Mouse (Mus musculus) megakaryocyte, embryonic 14.5 days (primary cell): Measurements from ENCODE around the gene Nek8.

Experiments used
- FLI1 ChIP-seq: IDR thresholded peaks from 2 replicates; pipeline ENCODE4 v1.6.1; 2012; ENCODE audit warnings: low read length, inconsistent platforms, mixed read lengths
- GATA1 ChIP-seq: IDR thresholded peaks from 3 replicates; pipeline ENCODE4 v1.6.1; 2012; ENCODE audit warnings: mixed read lengths, low read length, inconsistent platforms, borderline replicate concordance

DNA sequence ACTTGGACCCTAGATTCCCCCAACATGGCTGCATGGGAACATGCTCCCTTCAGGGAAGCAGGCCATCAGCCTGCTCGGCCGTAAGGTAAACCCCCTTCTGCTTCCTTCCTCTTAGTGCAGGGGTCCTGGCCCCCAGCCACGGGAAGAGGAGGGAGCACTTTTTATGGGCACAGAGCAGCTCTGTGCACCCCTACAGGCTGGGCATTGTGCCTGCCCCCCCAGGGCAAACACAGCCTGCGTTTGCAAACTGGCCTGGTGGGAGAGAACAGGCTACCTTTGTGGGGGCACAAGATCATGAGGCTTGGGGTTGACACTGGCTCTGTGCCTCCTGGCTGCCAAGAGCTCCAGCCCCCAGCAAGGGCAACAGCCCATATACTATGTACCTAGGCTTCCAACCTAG is 14.5 kb downstream of the Nek8 start:
- TF ChIP-seq GATA1 (no peak), FLI1 (no peak)
